Mouse (Mus musculus) erythroblast, embryonic 14.5 days (primary cell): Measurements from ENCODE around the gene Alkbh3.

Experiments
- GATA1 ChIP-seq: IDR thresholded peaks from 2 replicates; pipeline ENCODE4 v1.6.1; 2012; ENCODE audit warnings: low read length, inconsistent platforms, mixed read lengths
- TAL1 ChIP-seq: IDR thresholded peaks from 3 replicates; pipeline ENCODE4 v1.6.1; 2012; ENCODE audit warnings: low read length, inconsistent platforms, mixed read lengths

DNA sequence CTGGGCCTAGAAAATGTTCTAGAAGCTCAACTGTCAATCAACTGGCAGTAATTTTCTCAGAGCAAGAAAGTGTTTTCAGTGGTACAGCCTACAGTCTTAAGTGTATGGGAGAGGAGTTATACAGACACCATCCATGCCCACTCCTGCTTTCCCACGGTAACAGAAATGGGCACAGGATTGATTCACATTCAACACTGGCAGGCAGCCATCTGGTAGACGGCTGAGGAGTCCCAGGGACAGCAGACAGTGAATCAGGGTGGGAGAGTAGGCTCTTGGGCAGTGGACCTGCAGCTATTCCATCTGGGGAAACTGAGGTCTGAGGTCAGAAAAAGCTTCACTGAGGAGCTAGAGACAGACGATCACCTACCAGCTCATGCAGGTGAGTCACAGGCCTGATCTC, 39.0 kb downstream of the Alkbh3 start:
- TF ChIP-seq TAL1 (no peak), GATA1 (no peak)
